Mouse (Mus musculus) spleen, postnatal 4 days (tissue): Measurements from ENCODE around the gene Desi2.
"Not testable (repeated sequence)": the region's sequence is repeated elsewhere in the genome, so short reads cannot be mapped to it uniquely, and the experiment has no call there.

ENCODE experiments used
- DNase-seq, 2 experiments: peaks; one replicate each; pipeline ENCODE4 v3.0.0; 2022; ENCODE audit warnings: low spot score in 2 of 2

Gene Desi2

GRCm38 (mm10) chr1:178187216-178187791 is at the start of gene Desi2:
Desi2 (plus strand) TSS chr1:178187417.
- DNase-seq, result peak; percentile 92 to 93

DNA sequence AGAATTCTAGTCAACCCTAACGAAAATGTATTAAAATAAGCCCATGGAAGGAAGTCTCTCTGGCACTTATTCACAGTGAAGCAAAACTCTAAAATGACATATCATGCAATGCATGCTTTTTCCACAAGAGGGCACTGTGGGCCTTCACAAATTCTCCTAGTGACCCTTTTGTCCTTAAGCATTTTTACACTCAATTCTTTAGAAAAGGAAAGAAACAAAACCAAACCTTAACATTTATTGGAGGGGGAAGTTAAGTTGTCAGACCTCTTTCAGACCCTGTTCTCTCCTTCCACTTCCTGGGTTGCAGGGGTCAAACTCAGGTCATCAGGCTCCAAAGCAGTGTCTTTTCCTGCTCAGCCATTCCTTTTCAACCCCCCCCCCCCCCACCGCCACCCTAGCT is 40.7 kb upstream of the Desi2 start:
- not testable (repeated sequence) for DNase-seq

DNA sequence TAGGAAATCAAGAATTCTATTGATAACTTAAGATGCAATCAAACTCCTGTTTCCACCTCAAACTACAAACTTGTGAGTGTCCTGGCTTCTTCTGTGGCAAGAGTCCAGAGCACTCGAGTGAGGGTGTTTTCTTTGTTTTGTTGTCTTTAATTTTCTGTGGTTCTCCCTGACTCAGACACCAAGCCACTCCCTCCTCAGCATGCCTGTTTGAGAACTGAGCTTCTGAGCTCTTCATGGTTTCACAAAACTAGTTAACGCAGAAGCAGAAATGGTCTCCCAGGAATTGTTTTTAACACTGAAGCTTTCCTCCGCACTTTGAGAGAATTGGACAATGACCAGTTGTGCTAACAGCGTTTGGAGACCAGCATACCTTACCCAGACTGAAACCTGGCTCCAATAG is 40.3 kb upstream of the Desi2 start:
- DNase-seq, result not testable (repeated sequence)

DNA sequence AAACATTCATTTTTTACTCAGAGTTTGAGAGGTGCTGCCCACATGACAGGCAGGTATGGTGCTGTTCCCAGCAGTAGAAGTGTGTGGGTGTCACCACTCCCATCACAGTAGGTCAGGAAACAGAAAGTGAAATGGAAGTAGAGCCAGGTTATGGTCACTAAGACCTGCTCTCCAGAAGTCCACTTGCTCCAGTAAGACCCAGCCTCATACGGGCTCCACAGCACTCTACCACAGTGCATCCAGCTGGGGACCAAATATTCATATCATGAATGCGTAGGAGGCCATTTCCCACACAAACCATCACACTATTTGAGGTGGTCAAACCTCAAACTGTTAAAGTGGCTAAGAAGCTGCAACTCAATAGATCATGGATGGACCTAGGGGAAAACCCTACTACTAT is 5.0 kb upstream of the Desi2 start:
- no peak for DNase-seq

GRCm38 (mm10) chr1:178185591-178185990 is 1.6 kb upstream of the Desi2 start:
- no peak for DNase-seq

DNA sequence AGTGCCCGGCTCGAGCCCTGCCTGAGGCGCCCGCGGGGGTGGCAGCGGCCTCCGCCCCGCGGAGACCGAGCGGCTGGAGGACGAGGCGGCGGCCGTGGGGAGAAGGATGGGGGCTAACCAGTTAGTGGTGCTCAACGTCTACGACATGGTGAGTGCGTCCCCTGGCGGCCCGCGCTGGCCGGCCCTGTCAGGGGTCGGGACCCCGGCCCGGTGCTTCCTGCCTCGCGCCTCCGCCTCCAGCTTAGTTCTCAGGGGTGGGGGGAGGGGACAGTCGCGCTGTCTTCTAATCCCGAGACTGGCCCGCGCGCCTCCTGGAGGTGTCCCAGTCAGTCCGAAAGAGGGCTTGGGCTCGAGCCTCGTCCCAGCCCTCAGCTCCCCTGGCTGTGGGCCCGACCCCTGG is 593 bp downstream of the Desi2 start:
- DNase-seq, result peak in 1 of 2 experiments; percentile 85

- no peak for DNase-seq
Measured at GRCm38 (mm10) chr1:178188386-178188785, 1.2 kb downstream of the Desi2 start.

DNA sequence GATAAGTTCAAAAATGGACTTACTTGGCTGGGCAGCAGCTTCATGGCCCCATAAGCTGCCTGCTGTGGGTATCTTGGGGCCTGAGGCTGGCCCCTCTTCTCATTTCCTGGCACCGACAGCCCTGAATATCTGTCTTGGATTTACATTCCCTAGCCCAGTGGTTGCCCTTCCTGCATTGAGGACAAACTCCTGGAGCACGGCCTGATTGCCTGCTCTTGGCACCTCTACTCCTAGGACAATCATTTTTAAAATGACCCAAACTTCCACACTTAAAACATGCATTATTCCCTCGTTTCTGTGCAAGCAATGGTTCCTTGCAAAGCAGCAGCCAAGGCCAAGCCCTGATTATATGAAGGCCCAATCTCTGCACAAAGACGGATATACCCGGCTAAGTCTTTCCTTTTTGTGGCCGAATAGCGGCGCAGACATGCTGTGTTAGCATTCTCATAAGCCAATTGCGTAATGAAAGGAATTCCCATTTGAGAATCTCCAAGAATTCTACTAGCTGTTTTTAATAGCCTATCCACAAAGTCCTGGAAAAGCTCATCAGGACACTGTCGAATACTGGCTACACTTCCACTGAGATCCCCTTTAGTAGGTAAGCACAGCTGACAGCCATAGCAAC is 18.6 kb downstream of the Desi2 start:
- DNase-seq, result no peak

- DNase-seq, result not testable (repeated sequence)
Measured at GRCm38 (mm10) chr1:178207856-178208255, 20.6 kb downstream of the Desi2 start.

DNA sequence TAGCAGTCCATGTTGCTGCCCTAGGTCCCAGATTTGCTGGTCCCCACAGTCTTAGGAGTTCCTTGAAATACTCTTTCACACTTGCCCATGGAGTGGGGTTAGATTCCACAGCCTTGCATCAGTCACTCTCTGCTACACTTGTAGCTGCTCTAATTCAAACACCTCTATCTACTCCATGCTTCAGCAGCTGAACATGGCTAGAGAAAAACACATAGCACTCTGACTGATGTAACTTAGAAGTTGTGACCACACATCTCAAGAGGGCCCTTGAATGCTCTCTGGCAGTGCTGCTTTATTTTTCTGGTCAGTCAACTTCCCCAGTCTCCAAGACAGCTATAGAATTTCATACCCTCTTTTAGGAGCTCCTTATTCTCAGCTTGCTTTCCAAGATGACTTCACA is 22.7 kb downstream of the Desi2 start:
- no peak for DNase-seq

- no peak for DNase-seq
Measured at GRCm38 (mm10) chr1:178217157-178217556, 29.9 kb downstream of the Desi2 start.

- DNase-seq, result no peak
Measured at GRCm38 (mm10) chr1:178218305-178218704, 31.1 kb downstream of the Desi2 start.

DNA sequence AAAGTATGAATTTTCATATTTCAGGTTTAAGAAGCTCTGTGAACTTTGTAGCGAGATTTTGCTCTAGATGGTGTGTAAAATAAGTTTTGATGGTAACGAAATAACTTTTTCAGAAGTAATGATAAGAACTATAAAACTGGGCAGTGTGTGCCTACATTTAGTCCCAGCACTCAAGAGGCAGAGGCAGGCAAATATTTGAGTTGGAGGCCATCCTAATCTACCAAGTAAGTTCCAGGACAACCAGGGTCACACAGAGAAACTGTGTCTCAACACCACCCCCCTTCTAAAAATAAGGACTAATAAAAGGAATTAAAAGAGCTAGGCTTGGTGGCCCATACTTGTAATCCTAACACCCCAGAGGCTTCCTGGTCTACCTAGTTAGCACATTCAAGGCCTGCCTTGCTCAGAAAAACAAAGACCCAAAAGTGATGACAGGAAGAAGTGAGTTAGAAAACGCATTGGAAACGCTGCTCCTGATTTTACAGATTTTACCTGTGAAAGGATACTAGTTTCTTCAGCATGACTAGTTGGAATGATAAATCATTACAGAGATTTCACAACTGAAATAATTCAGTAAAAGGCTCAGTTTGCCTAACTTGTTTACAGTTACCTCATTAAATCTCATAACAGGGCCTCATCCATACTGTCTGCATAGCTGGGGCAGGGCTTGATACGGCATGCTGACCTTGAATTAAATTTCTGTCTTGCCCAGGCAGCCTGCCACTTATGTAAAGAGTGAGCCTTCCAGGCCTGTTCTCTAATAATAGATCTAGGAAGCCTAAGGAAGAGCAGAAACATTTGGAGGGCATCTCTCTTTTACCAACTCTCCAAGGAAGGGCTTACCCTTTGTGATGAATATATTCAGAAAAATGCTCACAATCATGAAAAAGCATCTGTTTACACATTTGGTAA is 32.2 kb downstream of the Desi2 start:
- DNase-seq, result no peak

- not testable (repeated sequence) for DNase-seq
Measured at GRCm38 (mm10) chr1:178228888-178229287, 41.7 kb downstream of the Desi2 start.

DNA sequence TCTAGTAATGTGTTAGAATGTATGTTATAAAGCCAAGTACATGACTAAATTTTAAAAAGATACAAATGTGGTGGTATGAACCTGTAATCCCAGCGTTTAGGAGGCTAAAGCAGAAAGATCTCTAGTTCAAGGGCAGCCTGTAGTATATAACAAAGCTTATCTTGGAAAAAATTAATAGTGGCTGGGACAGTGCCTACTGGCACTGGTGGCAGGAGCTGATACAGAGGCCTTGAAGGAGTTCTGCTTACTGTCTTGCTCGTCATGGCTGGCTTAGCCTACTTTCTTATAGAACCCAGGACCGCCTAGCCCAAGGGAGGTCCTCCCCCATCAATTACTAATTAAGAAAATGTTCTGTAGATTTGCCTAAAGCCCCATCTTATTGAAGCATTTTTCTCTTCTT is 46.9 kb downstream of the Desi2 start:
- DNase-seq, result no peak

DNA sequence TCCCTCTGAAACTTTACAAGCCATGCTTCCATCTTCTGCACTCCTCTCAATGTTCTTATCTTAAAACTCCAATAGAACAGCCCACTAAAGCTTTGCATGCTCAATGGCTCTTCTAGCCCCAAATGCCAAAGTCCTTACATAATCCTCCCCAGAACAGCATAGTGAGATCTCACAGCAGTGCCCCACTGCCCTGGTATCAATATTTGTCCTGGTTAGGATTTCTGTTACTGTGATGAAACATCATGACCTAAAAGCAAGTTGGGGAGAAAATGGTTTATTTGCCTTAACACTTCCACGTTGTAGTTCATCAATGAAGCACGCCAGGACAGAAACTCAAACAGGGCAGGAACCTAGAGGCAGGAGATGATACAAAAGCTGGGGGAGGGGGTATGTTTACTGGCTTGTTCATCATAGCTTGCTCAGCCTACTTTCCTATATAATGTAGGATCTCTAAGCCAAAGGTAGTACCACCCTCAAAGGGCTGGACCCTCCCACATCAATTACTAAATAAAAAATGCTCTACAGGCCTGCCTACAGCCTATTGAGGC is 48.8 kb downstream of the Desi2 start:
- no peak for DNase-seq

GRCm38 (mm10) chr1:178238676-178239075 is 51.5 kb downstream of the Desi2 start:
- DNase-seq, result no peak

DNA sequence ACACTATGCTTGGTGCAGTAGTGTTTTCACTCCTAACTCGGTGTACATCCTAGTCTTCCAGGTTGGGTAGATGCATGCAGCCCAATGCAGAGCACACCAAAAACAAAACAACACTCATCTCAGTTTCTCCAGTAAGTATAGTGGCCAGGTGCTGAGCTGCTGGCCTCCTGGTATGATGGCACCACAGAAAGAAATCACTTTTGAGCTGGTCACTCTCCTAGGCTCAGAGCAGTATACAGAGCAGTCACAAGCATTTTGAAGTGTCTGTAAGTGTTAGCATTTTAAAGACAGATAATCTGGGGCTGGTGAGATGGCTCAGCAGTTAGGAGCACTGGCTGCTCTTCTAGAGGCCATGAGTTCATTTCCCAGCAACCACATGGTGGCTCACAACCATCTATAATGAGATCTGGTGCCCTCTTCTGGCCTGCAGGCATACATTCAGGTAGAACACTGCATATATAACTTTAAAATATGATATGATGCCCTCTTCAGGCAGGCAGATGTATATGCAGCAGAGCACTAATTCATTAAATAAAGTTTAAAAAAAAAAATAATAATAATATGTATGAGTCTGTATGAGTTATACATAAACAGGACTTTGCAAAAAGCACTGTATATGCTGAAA is 54.8 kb downstream of the Desi2 start:
- DNase-seq, result no peak

DNA sequence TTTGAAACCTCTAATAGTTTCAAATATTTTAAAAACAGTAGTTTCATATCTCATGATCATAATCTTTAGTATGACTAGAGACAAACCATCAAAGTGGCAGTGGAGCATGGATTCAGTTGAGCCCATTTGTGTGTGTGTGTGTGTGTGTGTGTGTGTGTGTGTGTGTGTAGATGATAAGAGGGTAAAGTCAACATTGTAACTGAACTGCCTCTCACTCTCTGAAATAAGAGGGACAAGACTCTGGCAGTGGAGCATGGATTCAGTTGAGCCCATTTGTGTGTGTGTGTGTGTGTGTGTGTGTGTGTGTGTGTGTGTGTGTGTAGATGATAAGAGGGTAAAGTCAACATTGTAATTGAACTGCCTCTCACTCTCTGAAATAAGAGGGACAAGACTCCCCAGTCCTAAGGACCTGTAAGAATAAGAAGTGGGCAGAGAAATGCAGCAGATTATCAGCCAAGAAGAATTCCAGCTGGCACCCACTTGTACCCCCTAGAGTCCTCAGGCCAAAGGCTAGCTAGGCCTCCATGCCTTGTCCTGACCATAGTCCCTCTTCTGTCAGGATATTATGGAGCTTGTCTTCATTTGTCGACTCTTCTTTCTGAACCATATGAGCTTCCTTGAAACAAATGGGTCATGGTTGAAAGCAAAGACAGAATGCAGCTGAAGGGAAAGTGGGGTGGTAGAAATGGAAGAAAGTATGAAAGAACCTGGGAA is 61.0 kb downstream of the Desi2 start:
- DNase-seq, result no peak

- DNase-seq, result peak in 1 of 2 experiments; percentile 24
Measured at GRCm38 (mm10) chr1:178254598-178254997, 67.4 kb downstream of the Desi2 start.

DNA sequence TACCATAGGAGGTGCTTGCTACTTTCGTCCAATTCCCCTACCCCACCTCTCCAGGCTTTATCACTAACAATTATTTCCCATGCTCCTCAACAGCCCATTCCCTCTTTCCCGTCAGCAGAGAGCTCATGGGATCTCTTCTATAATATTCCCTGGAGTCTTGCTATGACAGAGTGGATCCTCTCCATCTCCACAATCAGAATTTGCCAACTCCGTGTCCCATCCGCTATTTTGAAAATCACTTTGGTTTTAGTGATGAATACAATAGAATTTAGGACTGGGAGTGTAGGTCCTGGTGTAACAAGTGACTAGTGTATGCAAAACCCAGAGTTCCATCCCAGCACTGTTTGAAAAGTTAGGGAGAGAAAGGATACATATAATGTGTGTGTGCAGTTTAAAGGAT is 69.1 kb downstream of the Desi2 start:
- DNase-seq, result peak in 1 of 2 experiments; percentile 13
